Mouse (Mus musculus): ENCODE data around the gene Pdzrn4. TPM values are rescaled to one million over a fixed set of nuclear protein-coding genes. Genes with fewer than 3 reads are reported as not detected.

The Pdzrn4 gene
- total and polyA plus RNA-seq, 2 experiments, result not detected

GRCm38 (mm10) chr15:92502797-92503196, 106.1 kb downstream of the Pdzrn4 start:
- no peaks in the 10 kb centered on the region for H3K4me1 ChIP-seq (ENCODE audit: control insufficient read depth, insufficient read depth, low read length)
- no peaks in the 10 kb centered on the region for H3K27me3 ChIP-seq (ENCODE audit: control insufficient read depth, insufficient read depth, low read length)
- 77% methylated on average over 1 of the region's 1 CpGs for WGBS
- no peak overlapping the region for H3K27ac ChIP-seq (replicated peaks; ENCODE audit: insufficient read depth, low read depth, low read length)
- no peaks in the 10 kb centered on the region for H3K36me3 ChIP-seq (ENCODE audit: control insufficient read depth, insufficient read depth, low read length)
- no peak for TF ChIP-seq POLR2A (IDR thresholded peaks at IDR 0.05; ENCODE audit: extremely low read depth, insufficient read depth, low read length)
- TF ChIP-seq CTCF (IDR thresholded peaks at IDR 0.05; ENCODE audit: low read depth, low read length), result no peak
- no peak for DNase-seq (ENCODE audit: extremely low read depth, low read depth, low spot score)
- H3K9ac ChIP-seq (ENCODE audit: low read depth, low read length), result no peak overlapping the region
- H3K4me3 ChIP-seq (ENCODE audit: insufficient read depth, low read depth, low read length), result no peak overlapping the region
- H3K79me2 ChIP-seq (ENCODE audit: control insufficient read depth, insufficient read depth, low read length), result no peaks in the 10 kb centered on the region

GRCm38 (mm10) chr15:92509372-92509771, 112.7 kb downstream of the Pdzrn4 start:
- Histone ChIP-seq H3K36me3 (ENCODE audit: control insufficient read depth, insufficient read depth, low read length) (no peaks in the 10 kb centered on the region), H3K4me1 (ENCODE audit: control insufficient read depth, insufficient read depth, low read length) (no peaks in the 10 kb centered on the region), H3K79me2 (ENCODE audit: control insufficient read depth, insufficient read depth, low read length) (no peaks in the 10 kb centered on the region), H3K27ac (replicated peaks; ENCODE audit: insufficient read depth, low read depth, low read length) (no peak overlapping the region), H3K9ac (ENCODE audit: low read depth, low read length) (no peak overlapping the region), H3K27me3 (ENCODE audit: control insufficient read depth, insufficient read depth, low read length) (no peaks in the 10 kb centered on the region), H3K4me3 (ENCODE audit: insufficient read depth, low read depth, low read length) (no peak overlapping the region)
- no peak for TF ChIP-seq POLR2A (IDR thresholded peaks at IDR 0.05; ENCODE audit: extremely low read depth, insufficient read depth, low read length)
- no peak for TF ChIP-seq CTCF (IDR thresholded peaks at IDR 0.05; ENCODE audit: low read depth, low read length)
- no peak for DNase-seq (ENCODE audit: extremely low read depth, low read depth, low spot score)
- WGBS, result 68% methylated on average over 8 of the region's 8 CpGs

GRCm38 (mm10) chr15:92515651-92516050, 119.0 kb downstream of the Pdzrn4 start:
- H3K27me3 ChIP-seq (ENCODE audit: control insufficient read depth, insufficient read depth, low read length), result no peaks in the 10 kb centered on the region
- no peak overlapping the region for H3K4me3 ChIP-seq (ENCODE audit: insufficient read depth, low read depth, low read length)
- no peaks in the 10 kb centered on the region for H3K79me2 ChIP-seq (ENCODE audit: control insufficient read depth, insufficient read depth, low read length)
- DNase-seq (ENCODE audit: extremely low read depth, low read depth, low spot score), result no peak
- WGBS, result 85% methylated on average over 1 of the region's 1 CpGs
- H3K27ac ChIP-seq (replicated peaks; ENCODE audit: insufficient read depth, low read depth, low read length), result no peak overlapping the region
- no peaks in the 10 kb centered on the region for H3K4me1 ChIP-seq (ENCODE audit: control insufficient read depth, insufficient read depth, low read length)
- H3K36me3 ChIP-seq (ENCODE audit: control insufficient read depth, insufficient read depth, low read length), result no peaks in the 10 kb centered on the region
- no peak overlapping the region for H3K9ac ChIP-seq (ENCODE audit: low read depth, low read length)
- TF ChIP-seq CTCF (IDR thresholded peaks at IDR 0.05; ENCODE audit: low read depth, low read length), result no peak
- TF ChIP-seq POLR2A (IDR thresholded peaks at IDR 0.05; ENCODE audit: extremely low read depth, insufficient read depth, low read length), result no peak

GRCm38 (mm10) chr15:92520677-92521225, 124.1 kb downstream of the Pdzrn4 start:
- H3K27ac ChIP-seq (replicated peaks; ENCODE audit: insufficient read depth, low read depth, low read length), result no peak overlapping the region
- H3K27me3 ChIP-seq (ENCODE audit: control insufficient read depth, insufficient read depth, low read length), result no peaks in the 10 kb centered on the region
- TF ChIP-seq CTCF (IDR thresholded peaks at IDR 0.05; ENCODE audit: low read depth, low read length) (no peak), POLR2A (IDR thresholded peaks at IDR 0.05; ENCODE audit: extremely low read depth, insufficient read depth, low read length) (no peak)
- H3K4me3 ChIP-seq (ENCODE audit: insufficient read depth, low read depth, low read length), result no peak overlapping the region
- no peak overlapping the region for H3K9ac ChIP-seq (ENCODE audit: low read depth, low read length)
- 73% methylated on average over 19 of the region's 19 CpGs for WGBS
- H3K36me3 ChIP-seq (ENCODE audit: control insufficient read depth, insufficient read depth, low read length), result no peaks in the 10 kb centered on the region
- DNase-seq (ENCODE audit: extremely low read depth, low read depth, low spot score), result no peak
- H3K4me1 ChIP-seq (ENCODE audit: control insufficient read depth, insufficient read depth, low read length), result no peaks in the 10 kb centered on the region
- no peaks in the 10 kb centered on the region for H3K79me2 ChIP-seq (ENCODE audit: control insufficient read depth, insufficient read depth, low read length)

GRCm38 (mm10) chr15:92521686-92522085, 125.0 kb downstream of the Pdzrn4 start:
- Histone ChIP-seq H3K4me3 (ENCODE audit: insufficient read depth, low read depth, low read length) (no peak overlapping the region), H3K27ac (replicated peaks; ENCODE audit: insufficient read depth, low read depth, low read length) (no peak overlapping the region), H3K4me1 (ENCODE audit: control insufficient read depth, insufficient read depth, low read length) (no peaks in the 10 kb centered on the region), H3K36me3 (ENCODE audit: control insufficient read depth, insufficient read depth, low read length) (no peaks in the 10 kb centered on the region), H3K9ac (ENCODE audit: low read depth, low read length) (no peak overlapping the region), H3K79me2 (ENCODE audit: control insufficient read depth, insufficient read depth, low read length) (no peaks in the 10 kb centered on the region), H3K27me3 (ENCODE audit: control insufficient read depth, insufficient read depth, low read length) (no peaks in the 10 kb centered on the region)
- no peak for DNase-seq (ENCODE audit: extremely low read depth, low read depth, low spot score)
- TF ChIP-seq CTCF (IDR thresholded peaks at IDR 0.05; ENCODE audit: low read depth, low read length) (no peak), POLR2A (IDR thresholded peaks at IDR 0.05; ENCODE audit: extremely low read depth, insufficient read depth, low read length) (no peak)
- WGBS, result 21% methylated on average over 7 of the region's 7 CpGs

- no peak overlapping the region for H3K27ac ChIP-seq (replicated peaks; ENCODE audit: insufficient read depth, low read depth, low read length)
- H3K27me3 ChIP-seq (ENCODE audit: control insufficient read depth, insufficient read depth, low read length), result no peaks in the 10 kb centered on the region
- no peaks in the 10 kb centered on the region for H3K4me1 ChIP-seq (ENCODE audit: control insufficient read depth, insufficient read depth, low read length)
- TF ChIP-seq CTCF (IDR thresholded peaks at IDR 0.05; ENCODE audit: low read depth, low read length), result no peak
- TF ChIP-seq POLR2A (IDR thresholded peaks at IDR 0.05; ENCODE audit: extremely low read depth, insufficient read depth, low read length), result no peak
- no peak overlapping the region for H3K4me3 ChIP-seq (ENCODE audit: insufficient read depth, low read depth, low read length)
- H3K36me3 ChIP-seq (ENCODE audit: control insufficient read depth, insufficient read depth, low read length), result no peaks in the 10 kb centered on the region
- no peaks in the 10 kb centered on the region for H3K79me2 ChIP-seq (ENCODE audit: control insufficient read depth, insufficient read depth, low read length)
- DNase-seq (ENCODE audit: extremely low read depth, low read depth, low spot score), result no peak
- WGBS, result 8% methylated on average over 2 of the region's 2 CpGs
- H3K9ac ChIP-seq (ENCODE audit: low read depth, low read length), result no peak overlapping the region
Observed at GRCm38 (mm10) chr15:92524917-92525316, 128.2 kb downstream of the Pdzrn4 start.

Measured in liver, adult 2 months (tissue).